Mouse (Mus musculus): ENCODE results near the gene Cxcl5. TPM values are rescaled to one million over a fixed set of nuclear protein-coding genes. Genes with fewer than 3 reads are reported as not detected.

Gene Cxcl5
- polyA plus RNA-seq, 1 experiment, result not detected

DNA sequence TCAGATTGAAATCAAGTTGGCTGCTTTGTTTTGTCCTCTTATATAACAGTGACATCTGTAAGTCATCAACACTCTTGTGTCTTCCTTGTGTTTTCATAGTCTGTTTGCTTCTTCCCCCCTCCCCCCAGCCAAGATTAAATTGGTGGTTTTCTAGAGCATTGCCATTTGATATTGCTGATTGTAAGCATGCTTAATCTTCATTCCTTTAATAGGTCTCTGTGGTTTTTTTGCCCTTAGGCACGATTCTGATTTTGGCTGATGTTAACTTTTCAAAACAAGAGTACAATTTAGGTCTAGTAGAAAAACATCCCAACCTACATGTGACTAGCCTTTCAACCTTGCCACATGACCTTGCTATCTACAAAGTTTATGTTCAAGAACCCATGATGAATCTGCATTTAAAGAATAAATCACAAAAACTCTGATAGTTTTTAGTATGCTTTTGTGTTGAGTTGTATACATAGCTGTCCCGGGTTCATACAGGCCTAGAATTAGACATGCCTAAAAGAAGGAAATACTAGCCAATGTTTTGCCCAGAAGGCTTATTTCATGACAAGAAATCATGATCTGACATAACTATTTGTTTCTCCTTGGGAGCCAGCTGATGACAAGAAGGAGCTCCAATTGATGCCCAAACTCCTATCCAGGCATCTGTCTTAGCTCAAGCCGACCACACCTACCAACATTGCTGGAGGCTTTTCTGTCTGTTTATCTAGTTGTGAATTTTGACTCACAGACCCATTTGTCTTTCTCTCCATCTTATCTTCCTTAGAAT, 48.2 kb downstream of the Cxcl5 start:
- 0 out of 2 replicates have a peak, but pooled peaks cover 3% of the 10 kb centered on the region for H3K9me3 ChIP-seq (replicated peaks; ENCODE audit: control insufficient read depth, insufficient read depth, low read length, poor library complexity, severe bottlenecking)
- no peaks in the 10 kb centered on the region for H3K36me3 ChIP-seq (ENCODE audit: control insufficient read depth, insufficient read depth, low read length, poor library complexity, severe bottlenecking)
- H3K4me3 ChIP-seq (ENCODE audit: low read depth, low read length), result no peak overlapping the region
- no peaks in the 10 kb centered on the region for H3K27me3 ChIP-seq (ENCODE audit: control insufficient read depth, insufficient read depth, low read length, poor library complexity, severe bottlenecking)
- no peak overlapping the region for H3K9ac ChIP-seq (ENCODE audit: low read depth, poor library complexity, severe bottlenecking)
- TF ChIP-seq CTCF (IDR thresholded peaks at IDR 0.05; ENCODE audit: low read depth, low read length) (no peak), EP300 (IDR thresholded peaks at IDR 0.05; ENCODE audit: insufficient read depth, low read depth, low read length) (no peak), POLR2A (IDR thresholded peaks at IDR 0.05; ENCODE audit: insufficient read depth, low read length) (no peak)
- H3K27ac ChIP-seq (ENCODE audit: insufficient read depth, low read length), result no peak overlapping the region
- H3K4me1 ChIP-seq (ENCODE audit: control insufficient read depth, insufficient read depth, low read length), result no peaks in the 10 kb centered on the region

Other genes starting within 250 kb of the Cxcl5 start
- gene Afm, start 240.4 kb upstream of the Cxcl5 start, polyA plus RNA-seq (2011; ENCODE audit: insufficient read depth, insufficient read length, low read depth, missing spikeins), result 0.67 and 0.70 TPM in 2 replicates
- not detected in 2 replicates for gene 5830473C10Rik, start 198.3 kb upstream of the Cxcl5 start, polyA plus RNA-seq (2011; ENCODE audit: insufficient read depth, insufficient read length, low read depth, missing spikeins)
- gene Rassf6, start 118.7 kb upstream of the Cxcl5 start, polyA plus RNA-seq (2011; ENCODE audit: insufficient read depth, insufficient read length, low read depth, missing spikeins), result 4.9 and 6.0 TPM in 2 replicates
- gene Ppbp, start 9.2 kb downstream of the Cxcl5 start, polyA plus RNA-seq (2011; ENCODE audit: insufficient read depth, insufficient read length, low read depth, missing spikeins), result not detected in 2 replicates
- not detected in 2 replicates for gene Pf4, start 13.1 kb downstream of the Cxcl5 start, polyA plus RNA-seq (2011; ENCODE audit: insufficient read depth, insufficient read length, low read depth, missing spikeins)
- not detected in 2 replicates for gene Cxcl3, start 26.7 kb downstream of the Cxcl5 start, polyA plus RNA-seq (2011; ENCODE audit: insufficient read depth, insufficient read length, low read depth, missing spikeins)
- not detected in 2 replicates for gene Cxcl15, start 35.2 kb downstream of the Cxcl5 start, polyA plus RNA-seq (2011; ENCODE audit: insufficient read depth, insufficient read length, low read depth, missing spikeins)
- gene Cxcl1, start 131.9 kb downstream of the Cxcl5 start, polyA plus RNA-seq (2011; ENCODE audit: insufficient read depth, insufficient read length, low read depth, missing spikeins), result not detected in 2 replicates
- not detected in 2 replicates for gene Cxcl2, start 144.5 kb downstream of the Cxcl5 start, polyA plus RNA-seq (2011; ENCODE audit: insufficient read depth, insufficient read length, low read depth, missing spikeins)
- gene Mthfd2l, start 171.8 kb downstream of the Cxcl5 start, polyA plus RNA-seq (2011; ENCODE audit: insufficient read depth, insufficient read length, low read depth, missing spikeins), result 9.8 TPM in 2 replicates